Mouse (Mus musculus) cerebellum, postnatal 36 days (tissue): Measurements from ENCODE around the gene Loxl4.
A peak's percentile ranks its signal among the peaks of the same experiment; 100 is the strongest.

ENCODE experiments used
- DNase-seq, 2 experiments: peaks; one replicate each; pipeline ENCODE4 v3.0.0; 2021 to 2022; ENCODE audit warnings: mixed read lengths in 2 of 2

Loxl4 gene

DNA sequence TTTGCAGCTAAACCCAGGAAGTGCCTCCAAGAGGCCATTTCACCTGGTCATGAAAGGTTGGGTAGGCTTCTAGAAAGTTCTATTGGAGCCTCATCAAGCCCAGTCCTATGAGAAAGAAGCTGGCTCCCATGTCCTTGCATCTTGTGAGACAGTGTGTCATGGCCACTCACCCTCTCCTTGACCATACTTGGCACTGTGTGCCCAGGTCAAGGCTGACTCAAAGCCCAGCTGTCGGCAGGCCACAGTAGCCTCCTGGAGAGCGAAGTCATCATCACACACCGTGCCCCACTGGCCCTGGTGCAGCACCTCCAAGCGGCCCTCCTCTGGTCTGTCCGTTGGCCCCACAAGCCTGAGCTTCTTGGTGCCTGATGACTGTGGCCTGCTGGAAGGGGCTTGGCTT is 4.5 kb downstream of the Loxl4 start:
- no peak for DNase-seq

DNA sequence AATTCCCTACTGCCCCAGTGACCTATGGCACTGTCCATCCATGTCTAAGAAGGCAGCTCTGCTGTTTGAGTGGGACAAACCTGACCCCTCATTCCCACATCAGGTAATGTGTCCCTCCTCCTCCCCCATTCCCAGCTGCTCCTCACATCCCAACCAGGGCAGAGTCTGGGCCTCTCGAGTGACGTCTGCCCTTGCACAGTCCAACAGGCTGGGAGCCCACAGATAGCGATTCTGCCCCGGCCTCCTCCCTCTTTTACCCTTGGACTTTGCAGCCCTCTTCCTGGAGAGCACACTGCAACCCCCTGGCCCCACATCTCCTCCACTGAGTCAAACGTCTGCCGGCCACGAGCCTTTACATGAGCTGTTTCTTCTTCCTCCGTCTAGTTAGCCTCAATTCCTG is 10.0 kb downstream of the Loxl4 start:
- no peak for DNase-seq

- DNase-seq: no peak
Measured at GRCm38 (mm10) chr19:42602041-42602440, 10.6 kb downstream of the Loxl4 start.

- DNase-seq: peak in 1 of 2 experiments; percentile 15
Measured at GRCm38 (mm10) chr19:42601445-42601844, 11.2 kb downstream of the Loxl4 start.

DNA sequence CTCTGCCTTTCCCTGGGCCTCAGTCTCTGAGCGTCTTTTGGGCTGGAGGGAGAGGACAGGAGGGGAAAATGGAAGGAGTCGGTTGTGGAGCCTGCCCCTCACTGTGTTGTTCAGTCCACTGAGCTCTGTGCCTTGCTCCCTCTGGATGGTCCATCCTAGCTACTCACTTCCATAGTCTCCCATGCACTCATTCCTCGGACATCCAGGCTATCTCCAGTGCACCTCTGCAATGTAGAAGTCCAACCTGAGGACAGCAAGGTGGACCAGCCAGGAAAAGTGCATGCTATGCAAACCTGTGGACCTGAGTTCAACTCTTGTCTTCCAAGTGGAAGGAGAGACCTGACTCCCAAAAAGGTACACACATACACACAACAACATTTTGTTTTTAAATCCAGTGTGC is 12.0 kb downstream of the Loxl4 start:
- no peak for DNase-seq

GRCm38 (mm10) chr19:42599891-42600290 is 12.7 kb downstream of the Loxl4 start:
- DNase-seq: no peak

GRCm38 (mm10) chr19:42597896-42598295 is 14.7 kb downstream of the Loxl4 start:
- no peak for DNase-seq

DNA sequence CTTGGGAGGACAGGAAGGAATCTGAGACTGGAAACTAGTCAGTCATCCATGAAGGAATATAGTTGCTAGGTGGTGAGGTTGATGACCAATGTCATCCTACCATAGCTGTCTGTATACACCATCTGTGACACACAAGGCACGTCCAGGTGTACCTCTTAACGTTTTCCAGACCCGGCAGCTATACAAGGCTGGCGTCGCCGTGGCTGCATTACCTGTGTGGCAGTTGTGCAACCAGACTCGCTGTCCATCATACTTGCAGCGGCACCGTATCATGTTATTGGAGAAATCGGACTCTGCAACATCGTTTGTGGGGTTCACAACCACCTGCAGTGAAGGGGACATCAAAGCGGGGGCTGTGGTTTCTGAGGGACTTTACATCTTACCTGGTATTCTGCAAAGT is 15.3 kb downstream of the Loxl4 start:
- no peak for DNase-seq

DNA sequence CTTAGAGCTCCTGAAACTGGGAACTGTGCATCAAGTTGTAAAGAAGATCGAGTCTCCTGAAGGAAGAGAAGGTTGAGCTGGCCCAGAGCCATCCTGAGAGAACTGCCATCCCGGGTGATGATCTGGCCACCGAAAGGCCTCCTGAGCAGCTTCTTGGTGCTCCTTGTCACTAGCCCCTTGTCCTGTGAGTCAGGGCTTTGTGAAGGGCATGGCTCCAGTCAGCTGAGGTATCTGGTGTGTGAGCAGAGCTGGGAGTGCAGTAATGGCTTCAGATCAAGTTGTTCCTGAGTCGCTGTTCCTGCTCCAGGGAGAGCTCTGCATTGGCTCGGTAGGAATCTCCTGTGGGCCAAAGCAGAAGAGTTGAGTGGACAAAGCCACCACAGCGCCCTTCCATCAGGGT is 17.5 kb downstream of the Loxl4 start:
- peak; percentile 23 to 25 for DNase-seq

- no peak for DNase-seq
Measured at GRCm38 (mm10) chr19:42593456-42593855, 19.2 kb downstream of the Loxl4 start.

- no peak for DNase-seq
Measured at GRCm38 (mm10) chr19:42591534-42591933, 21.1 kb downstream of the Loxl4 start.

GRCm38 (mm10) chr19:42589246-42589645 is 23.4 kb downstream of the Loxl4 start:
- no peak for DNase-seq

DNA sequence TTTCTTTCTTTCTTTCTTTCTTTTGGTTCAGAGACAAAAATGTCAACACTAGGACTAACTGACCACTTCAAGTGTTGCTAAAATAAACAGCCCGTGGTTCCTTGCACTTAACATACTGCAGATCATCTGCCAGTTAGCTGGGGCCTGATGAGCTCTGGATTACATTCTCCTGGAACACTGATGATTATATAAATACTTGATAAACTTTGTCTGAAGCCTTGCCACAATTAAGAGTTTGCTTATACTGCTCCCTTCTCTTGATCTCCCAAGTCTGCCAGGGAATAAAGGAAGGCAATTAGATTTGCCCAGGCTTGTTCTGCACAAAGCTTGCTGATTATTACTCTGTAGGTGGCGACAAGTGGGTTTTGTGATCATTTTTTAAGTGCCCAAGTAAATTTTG is 24.9 kb downstream of the Loxl4 start:
- DNase-seq: no peak

DNA sequence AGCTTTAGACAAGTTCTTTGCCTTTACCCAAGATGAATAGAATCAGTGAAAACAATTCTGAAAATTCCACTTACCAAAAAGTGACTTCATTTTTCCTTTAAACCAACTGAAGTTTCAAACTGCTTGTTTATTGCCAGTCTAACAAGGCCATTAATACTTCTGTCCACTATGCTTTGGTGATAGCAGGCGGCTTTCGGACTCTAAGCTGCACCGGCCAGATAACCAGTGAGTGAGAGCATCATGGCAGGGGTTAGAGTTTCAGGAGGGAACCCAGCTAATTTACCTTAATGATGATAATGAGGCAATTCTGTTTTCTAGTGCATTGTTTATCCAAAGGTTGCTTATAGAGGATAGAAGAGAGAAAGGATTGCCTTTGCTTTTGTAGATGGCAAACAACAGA is 28.4 kb downstream of the Loxl4 start:
- DNase-seq: no peak

DNA sequence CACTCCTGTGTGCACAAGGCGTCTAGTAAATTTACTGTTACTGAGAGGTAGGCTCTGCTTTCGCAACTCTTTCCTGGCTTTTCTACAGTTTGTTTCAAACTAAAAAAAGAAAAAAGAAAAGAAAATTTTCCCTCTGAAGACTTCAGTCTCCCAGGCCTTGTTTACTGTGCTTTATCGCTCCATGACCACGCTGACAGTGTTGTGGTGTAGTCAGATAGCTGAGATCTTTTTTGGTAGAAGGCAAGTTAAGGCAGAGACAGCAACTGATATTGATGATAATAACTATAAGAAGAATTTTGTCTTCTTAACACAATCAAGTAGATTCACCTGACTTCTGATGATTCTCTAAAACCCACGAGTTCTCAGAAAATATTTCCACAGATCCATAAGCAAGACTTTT is 28.9 kb downstream of the Loxl4 start:
- DNase-seq: no peak

GRCm38 (mm10) chr19:42582811-42583370 is 29.7 kb downstream of the Loxl4 start:
- DNase-seq: no peak

- DNase-seq: no peak
Measured at GRCm38 (mm10) chr19:42580701-42581100, 31.9 kb downstream of the Loxl4 start.

GRCm38 (mm10) chr19:42578631-42579030 is 34.0 kb downstream of the Loxl4 start:
- no peak for DNase-seq

DNA sequence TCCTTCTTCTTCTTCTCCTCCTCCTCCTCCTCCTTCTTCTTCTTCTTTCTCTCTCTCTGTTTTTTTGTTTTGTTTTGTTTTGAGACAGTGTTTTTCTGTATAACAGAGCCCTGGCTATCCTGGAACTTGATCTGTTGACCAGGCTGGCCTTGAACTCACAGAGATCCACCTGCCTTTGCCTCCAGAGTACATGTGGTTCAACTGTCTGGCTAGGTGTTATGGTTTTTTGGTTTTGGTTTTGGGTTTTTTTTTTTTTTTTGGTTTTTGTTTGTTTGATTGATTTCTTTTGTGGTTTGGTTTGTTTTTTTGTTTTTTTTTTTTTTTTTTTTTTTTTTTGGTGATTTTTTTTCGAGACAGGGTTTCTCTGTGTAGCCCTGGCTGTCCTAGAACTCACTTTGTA is 35.8 kb downstream of the Loxl4 start:
- DNase-seq: no peak

DNA sequence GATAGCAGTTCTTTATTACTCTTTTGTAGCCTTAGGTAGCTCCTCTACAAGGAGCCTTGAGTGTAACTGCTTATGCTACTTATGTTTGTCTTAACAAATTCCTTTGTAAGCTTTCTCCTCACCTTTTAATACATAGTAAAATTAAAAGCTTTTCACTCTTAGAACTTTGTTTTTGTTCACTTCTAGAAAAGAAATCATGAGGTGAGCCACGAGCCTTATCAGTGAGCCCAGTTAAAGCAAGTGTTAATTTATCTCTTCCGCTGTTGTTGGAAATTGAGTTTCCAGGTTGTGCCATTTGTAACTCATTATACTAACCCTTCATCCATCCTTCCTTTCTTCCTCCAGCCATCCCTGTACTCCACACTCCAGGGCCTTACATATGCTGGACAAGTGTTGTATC is 37.3 kb downstream of the Loxl4 start:
- DNase-seq: no peak

- DNase-seq: no peak
Measured at GRCm38 (mm10) chr19:42571291-42571690, 41.3 kb downstream of the Loxl4 start.

DNA sequence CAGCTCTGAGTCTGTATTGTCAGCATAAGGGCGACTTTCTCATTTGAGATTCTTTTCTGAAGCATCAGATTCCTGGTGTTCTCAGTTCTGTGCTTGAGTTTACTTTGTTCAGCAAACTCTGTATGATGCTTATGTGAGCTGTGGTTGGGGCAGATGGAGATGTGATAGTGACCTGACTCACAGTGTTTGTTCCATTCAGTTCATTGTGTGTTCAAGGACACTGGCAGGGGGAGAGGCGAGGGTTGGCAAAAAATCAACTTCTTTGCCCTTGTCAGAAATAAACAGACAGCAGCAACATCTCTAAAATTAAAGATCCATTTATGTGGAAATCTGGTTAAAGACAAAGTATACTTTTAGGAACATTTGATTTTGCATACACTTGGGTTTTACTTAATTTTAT is 43.5 kb downstream of the Loxl4 start:
- DNase-seq: no peak

- no peak for DNase-seq
Measured at GRCm38 (mm10) chr19:42567020-42567419, 45.6 kb downstream of the Loxl4 start.

DNA sequence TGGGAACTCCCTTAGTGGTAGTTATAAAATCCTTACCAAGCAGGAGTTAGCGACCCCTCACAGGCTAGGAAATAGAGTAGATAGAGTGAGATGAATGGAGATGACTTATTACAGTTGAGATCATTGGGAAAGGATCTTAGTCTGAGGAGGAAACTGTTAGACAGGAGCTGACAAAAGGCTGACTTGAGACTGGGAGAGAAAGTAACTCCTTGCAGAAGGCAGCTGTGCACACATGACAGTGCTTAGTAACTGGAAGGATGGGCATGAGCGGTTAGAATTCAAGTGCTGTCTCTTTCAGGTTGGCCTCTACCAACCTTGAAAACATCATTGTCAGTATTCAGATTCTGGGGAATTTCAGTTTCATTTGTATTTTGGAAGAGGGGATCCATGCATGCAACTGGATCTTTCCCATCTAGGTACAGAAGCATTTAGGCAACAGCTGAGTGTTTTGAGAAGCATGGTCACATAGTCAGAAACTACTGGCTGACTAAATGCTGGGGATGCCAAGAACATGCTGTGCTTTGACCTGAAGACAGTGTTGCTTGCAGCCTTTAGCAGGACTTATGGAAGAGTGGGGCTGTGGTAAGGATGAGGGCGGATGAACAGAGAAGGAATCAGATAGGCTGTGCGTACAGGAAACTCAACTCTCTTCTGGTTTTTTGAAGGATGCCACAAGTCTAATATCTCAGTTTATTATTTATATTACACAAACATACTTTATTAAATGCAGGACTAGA is 46.2 kb downstream of the Loxl4 start:
- peak in 1 of 2 experiments; percentile 16 for DNase-seq

DNA sequence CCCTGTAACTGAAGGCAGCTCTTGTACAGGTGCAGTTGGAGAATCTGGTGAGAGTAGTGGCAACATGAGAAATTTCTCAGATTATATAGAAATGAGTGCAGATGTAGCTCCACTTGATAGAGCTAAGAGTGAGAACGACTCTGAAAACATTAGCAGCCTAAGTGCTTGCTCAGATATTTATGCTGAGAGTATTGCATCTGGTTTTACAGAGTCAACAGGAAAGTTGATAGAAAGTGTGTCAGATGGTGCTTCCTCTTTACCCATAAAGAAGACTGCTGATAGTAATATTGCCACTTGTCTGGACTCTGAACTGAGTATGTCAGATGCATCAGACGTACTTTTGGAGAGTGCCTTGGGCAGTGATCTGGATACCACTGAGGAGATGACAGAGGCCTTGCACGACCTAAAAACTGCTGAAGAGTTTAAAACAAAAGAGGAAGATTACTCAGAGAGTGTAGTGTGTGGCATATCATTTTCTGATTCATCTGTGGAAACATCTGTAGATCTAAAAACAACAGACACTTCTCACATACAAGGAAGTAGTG is 48.8 kb downstream of the Loxl4 start:
- DNase-seq: no peak
